Mouse (Mus musculus) urinary bladder, postnatal 4 days (tissue): ENCODE results near the gene Rd3l.
A peak's percentile ranks its signal among the peaks of the same experiment; 100 is the strongest.
"Not testable (repeated sequence)": the region's sequence is repeated elsewhere in the genome, so short reads cannot be mapped to it uniquely, and the experiment has no call there.

Experiments
- DNase-seq, 2 experiments: peaks; one replicate each; pipeline ENCODE4 v3.0.0; 2021 to 2022; ENCODE audit warnings: low spot score in 2 of 2

The Rd3l gene

DNA sequence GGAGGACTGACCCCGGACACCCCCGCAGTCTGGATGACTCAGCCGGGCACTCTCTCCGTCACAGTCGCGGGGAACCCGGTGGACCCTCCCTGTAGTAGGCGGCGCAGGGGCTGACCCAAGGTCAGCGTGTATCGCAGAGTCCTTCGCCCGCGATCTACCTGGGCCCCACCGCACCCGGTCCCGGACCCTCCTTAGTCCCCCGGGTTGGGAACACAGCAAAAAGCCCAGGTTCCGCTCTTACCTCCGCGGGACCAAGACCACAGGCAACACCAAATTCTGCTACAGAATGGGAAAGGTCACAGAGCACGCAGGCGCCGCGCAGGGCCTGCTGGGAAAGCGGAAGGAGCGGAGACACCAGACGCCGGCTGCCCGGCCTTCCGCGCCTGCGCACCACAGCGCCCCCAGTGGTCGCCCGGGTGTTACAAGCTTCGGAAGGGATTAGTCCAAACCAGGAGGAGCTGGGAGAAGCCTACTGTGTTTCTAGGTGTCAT lies 14.4 kb downstream of the Rd3l start, which contains the start of gene Atp5mpl:
TSS of gene Atp5mpl (minus strand) at position 295 of the 491 bp plus-strand sequence.
- DNase-seq: peak; percentile 94 to 98

- DNase-seq: no peak
Measured at GRCm38 (mm10) chr12:111963339-111963738, 17.8 kb downstream of the Rd3l start.

DNA sequence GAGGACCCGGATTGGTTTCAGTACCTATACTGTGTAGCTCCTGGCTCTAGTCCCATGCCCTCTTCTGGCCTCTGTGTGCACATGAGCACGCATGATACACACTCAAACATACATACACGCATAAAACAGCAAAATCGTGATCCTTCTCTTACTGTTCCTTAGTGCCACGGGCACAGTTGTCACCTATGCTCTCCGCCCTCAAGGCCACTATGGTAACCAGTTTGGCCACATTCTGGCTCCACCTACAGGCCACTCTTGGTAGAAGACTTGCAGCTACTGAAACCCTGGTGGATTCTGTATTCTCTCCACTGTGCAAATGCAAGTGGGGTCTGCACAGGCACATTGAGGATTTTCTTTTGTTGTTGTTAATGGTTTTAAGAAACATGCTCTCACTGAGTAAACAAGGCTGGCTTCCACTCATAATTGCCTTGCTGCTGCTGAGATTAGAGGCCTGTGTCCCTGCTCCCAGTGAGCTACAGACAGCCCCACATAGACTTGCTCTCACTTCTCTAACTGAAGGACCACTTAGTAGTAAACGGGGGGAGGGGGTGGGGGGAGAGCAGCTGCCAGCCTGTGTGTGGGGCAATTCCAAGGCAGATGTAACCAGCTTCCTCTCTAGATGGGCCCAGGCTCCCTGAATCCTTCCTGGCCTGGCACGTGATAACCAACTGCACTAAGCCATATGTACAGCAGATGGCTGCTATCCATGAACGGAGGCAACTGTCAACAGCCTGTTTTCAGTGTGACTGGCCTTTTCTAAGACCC lies 22.8 kb downstream of the Rd3l start:
- peak; percentile 43 to 75 for DNase-seq

DNA sequence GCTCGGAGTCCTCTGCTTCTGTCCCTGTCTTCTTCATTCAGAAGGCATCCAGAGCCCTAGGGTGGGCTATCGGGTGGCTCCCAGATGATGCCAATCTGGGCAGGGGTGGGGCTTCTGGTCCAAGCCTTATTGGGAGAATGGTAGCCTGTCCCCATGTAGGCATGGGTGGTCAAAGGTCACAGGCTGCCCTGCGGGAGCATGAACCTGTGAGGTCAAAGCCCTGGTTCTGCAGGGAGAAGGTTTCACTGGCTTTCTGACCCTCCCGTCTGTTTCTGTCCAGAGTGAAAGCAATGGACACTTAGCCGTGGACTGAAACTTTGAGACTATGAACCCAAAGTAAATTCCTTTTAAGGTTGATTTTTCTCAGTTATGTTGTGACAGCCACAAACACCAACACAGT lies 24.9 kb downstream of the Rd3l start:
- DNase-seq: no peak

- DNase-seq: no peak
Measured at GRCm38 (mm10) chr12:111951701-111952100, 29.4 kb downstream of the Rd3l start.

DNA sequence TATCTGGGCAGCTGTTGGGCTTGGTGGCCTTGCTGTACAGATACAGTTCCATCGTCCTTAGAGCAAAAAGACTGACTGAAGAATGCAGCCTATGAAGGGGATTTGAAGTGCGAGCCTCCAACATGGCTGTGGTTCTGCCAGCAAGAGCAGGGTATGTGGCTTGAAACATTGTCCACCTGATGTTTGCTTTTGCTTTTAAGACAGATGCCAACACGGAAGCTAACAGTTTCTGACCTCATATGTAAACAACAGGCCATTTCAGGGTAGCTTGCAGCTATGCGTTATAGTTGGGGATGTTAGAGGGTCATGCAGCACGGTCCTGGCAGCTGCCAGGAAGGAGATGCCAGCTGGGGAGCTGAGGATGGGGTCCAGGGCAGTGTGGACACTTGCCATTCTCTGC lies 30.6 kb downstream of the Rd3l start:
- DNase-seq: no peak

- DNase-seq: peak in 1 of 2 experiments; percentile 47
Measured at GRCm38 (mm10) chr12:111946716-111947115, 34.4 kb downstream of the Rd3l start.

GRCm38 (mm10) chr12:111945765-111946655 lies 35.1 kb downstream of the Rd3l start:
- not testable (repeated sequence) for DNase-seq

DNA sequence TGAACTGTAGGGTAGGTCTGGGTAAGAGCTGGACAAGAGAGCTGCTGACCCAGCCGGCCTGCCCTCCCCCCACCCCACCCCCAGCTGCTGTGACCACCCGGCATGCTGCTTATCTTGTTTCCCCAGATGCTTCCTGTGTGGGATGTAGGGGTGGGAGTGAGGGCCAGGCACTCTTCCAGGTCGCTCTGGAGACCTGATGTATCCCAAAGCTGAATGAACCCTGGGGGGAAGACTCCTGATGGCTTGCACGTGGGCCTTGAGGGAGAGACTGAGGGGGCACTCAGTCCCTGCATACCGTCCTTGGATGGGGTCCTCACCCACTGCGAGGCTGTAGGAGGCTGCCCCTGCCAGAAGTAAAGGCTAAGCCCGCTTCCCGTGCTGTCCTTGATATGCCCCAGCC lies 36.0 kb downstream of the Rd3l start:
- DNase-seq: peak in 1 of 2 experiments; percentile 62

DNA sequence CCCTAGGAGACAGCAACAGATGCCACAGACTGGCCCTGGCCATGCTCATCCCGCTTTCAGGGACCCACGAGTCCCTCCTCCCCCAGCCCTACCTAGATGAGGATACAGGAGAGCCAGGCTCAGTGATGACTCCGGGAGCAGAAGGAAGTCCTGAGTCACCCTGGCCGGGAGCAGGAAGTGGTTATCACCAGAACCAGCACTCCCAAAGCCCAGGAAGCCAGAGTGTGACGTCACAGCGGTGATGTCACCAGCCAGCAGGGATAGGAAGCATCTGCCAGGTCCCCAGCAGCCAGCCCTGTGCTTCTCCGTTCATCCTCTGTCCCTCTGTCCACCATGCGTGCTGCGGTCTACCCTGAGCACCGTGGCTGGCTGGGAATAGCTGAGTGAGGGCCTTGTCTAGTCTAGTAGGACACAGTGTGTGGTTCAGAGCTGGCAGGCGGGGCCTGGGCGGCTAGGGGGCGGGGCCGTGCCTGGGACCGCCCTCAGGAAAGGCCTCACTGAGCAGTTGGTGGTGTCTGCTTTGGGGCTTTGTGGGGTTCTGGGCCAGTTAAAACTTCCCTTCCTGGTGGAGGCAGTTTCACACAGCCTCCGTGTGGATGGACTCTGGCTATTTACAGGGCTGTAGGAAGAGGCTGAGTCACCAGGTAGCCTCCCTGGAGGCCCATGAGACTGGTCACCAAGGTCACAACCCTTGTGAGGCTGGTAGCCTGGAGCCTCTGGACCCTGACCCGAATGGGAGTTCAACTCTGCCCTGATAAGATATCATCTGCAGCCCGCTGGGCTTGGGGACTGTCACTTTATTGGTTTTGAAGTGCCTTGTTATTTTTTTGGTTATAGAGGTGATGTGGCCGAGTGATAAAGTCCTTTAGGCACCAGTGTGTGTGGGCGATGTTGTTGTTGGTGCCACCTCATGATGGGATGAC lies 36.8 kb downstream of the Rd3l start:
- DNase-seq: not testable (repeated sequence)

DNA sequence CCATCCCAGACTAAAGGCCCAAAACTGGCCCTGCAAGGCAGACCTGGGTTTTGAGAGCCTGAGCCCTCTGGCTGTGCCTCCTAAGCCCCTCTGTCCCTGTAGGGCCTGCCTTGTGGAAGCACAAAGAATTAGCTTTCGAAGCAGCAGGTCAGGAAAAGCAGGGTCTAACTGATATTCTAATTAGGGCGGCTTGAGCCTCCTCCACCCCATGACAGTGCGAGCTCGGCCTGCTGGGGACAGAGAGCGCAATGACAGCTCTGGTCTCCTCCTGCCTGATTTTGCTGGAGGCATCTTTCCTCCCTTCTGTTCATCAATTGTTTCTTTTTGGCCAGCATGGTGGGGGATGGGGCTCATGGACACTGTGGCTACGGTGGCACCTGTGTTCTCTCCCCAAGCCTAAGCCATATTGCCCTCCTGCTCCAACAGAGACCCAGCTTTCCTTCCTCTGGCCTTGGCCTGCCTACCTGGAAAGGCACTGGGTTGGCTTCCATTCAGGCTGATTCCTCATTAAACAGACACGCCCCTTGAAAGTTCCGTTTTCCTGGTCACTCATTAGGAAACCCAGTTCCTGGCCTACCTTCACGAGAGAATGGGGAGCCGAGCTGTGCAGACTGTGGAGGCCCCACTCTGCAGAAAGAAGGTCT lies 37.6 kb downstream of the Rd3l start:
- no peak for DNase-seq

- peak in 1 of 2 experiments; percentile 33 for DNase-seq
Measured at GRCm38 (mm10) chr12:111938623-111939177, 42.4 kb downstream of the Rd3l start.

DNA sequence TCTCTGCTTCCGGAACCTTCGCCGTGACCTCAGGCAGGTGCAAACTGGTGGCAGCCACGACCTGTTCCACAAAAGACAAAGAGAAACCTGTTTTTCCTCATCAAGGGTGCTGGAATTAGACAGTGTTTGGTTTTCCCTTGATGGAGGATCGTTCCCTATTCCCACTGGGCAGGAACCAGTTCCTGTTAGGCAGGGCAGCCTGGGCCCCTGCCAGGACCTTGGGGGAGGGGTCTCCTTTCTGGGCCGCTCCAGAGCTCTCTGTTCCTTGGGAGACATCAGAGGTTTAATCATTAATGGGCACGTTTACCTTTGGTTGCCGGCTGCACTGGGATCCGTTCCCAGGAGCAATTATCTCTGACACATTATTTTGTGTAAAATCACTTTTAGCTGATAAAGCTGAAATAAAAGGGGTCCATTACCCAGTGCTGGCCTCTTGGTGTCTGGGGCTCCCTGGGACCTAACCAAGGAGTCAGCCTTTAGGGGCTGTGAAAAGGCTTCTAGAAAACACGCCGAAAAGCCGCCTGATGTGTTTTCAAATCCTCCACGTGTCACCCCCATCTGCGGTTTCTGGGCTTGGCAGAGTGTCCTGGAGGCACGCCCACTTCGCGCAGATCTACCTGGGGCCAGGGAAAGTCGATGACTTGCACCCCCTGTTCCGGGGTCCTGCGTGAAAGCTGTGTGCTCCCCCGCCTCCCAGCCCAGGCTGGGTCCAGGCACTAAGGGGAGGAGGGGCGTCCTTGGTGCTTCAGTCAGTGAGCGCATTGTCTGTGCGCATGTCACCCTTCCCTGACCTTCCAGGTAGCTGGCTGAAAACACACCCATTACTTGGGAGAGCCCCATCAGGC lies 44.2 kb downstream of the Rd3l start:
- peak; percentile 70 to 81 for DNase-seq

DNA sequence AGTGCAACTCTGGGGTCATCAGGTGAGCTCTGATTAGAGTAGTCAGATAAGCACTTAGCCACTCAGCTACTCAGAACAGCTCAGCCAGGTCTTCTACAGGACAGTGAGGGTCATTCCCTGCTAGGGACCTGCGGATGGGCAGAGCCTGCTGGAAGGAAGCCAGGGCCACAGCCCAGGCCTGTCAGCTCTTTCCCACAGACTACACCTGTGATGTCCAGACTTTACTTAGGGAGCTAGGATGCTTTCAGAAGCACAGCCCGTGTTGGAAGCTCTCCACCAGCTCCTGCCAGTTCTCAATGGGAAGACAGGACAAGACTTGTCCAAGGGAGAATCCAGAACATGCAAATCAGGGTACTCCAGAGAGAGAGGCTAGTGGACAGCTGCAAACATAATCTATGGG lies 47.1 kb downstream of the Rd3l start:
- DNase-seq: no peak

DNA sequence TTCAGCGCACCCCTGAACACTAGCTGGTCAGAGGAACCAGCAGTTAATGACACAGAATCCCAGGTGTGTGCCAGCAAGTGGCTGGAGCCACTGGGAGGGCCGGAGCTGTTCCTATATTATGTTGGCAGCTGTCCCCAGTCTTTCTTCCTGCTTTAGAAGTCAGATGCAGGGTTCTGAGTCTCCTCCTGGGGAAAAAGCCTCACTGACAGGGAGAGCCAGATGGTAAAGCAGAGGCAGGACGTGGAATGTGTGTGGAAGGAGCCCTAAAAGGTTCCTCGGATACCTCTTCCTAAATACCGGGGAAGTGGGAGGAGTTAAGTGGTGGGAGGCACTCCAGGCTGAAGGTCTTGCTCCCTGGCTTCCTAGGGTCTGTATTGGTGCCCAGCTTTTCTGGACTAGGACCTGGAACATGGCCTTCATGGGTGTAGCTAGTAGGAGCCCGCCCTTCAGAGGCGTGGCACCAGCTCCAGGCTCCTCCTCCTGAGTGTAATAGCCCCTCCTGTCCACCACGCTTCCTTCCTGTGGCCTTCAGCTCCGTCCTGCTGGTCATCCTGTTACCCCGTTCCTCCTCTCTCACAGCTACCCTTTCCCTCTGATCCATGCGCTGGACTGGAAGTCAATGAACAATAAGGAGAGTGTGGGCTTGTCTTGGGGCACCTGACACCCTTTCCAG lies 47.9 kb downstream of the Rd3l start:
- DNase-seq: peak in 1 of 2 experiments; percentile 43

GRCm38 (mm10) chr12:111932513-111932912 lies 48.6 kb downstream of the Rd3l start:
- no peak for DNase-seq

DNA sequence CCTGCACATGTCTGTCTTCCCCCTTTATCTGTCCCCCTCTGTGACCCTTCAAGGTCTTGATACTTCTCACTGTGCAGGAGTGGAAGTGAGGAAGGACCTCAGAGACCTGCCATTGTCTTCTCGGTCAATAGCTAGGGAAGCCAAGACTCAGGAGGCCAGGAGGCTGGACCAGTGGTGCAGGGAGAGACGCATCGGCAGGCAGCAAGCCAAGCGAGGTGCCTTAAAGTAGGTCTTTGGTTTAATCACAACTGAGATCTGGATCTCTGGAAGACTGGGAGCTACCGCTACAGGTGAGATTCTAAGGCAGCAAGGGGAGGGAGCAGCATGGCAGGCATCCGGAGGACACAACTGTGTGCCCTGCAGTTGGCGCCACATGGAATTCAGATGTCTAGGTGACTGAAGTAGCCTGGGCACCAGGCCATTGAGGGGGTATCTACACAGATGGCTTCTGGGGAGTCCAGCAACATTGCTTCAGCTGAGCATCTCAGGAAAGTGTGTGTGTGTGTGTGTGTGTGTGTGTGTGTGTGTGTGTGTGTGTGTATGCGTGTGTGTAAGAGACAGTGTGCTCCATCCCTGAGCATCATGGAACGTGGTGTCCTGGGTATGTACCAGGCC lies 49.6 kb downstream of the Rd3l start:
- DNase-seq: no peak
